Mouse (Mus musculus): ENCODE measurements around the gene Dram1. TPM values are rescaled to one million over a fixed set of nuclear protein-coding genes. Genes with fewer than 3 reads are reported as not detected.

Dram1 gene
- polyA plus RNA-seq, 1 experiment from 2014 or later: 0.58 TPM

- H3K9me3 ChIP-seq (replicated peaks): 0 out of 2 replicates have a peak, but pooled peaks cover 3% of the 10 kb centered on the region
- H3K27ac ChIP-seq: no peak overlapping the region
- H3K4me3 ChIP-seq: no peak overlapping the region
- H3K27me3 ChIP-seq: no peaks in the 10 kb centered on the region
- no peaks in the 10 kb centered on the region for H3K36me3 ChIP-seq
- peaks cover 4% of the 10 kb centered on the region; the same call in 1 of the 2 replicates for H3K4me1 ChIP-seq
- WGBS: 79% methylated on average over 11 of the region's 11 CpGs
- no peak for ATAC-seq (ENCODE audit: low FRiP score)
- no peak overlapping the region for H3K4me2 ChIP-seq (replicated peaks)
- H3K9ac ChIP-seq: no peak overlapping the region
These were observed 75.8 kb downstream of the Dram1 start for GRCm38 (mm10) chr10:88303079-88303478.

- no peaks in the 10 kb centered on the region for H3K27me3 ChIP-seq
- H3K4me2 ChIP-seq (replicated peaks): no peak overlapping the region
- peaks cover 4% of the 10 kb centered on the region; the same call in 1 of the 2 replicates for H3K4me1 ChIP-seq
- no peak overlapping the region for H3K27ac ChIP-seq
- H3K9me3 ChIP-seq (replicated peaks): 0 out of 2 replicates have a peak, but pooled peaks cover 3% of the 10 kb centered on the region
- no peak overlapping the region for H3K4me3 ChIP-seq
- WGBS: 86% methylated on average over 6 of the region's 6 CpGs
- no peaks in the 10 kb centered on the region for H3K36me3 ChIP-seq
- no peak overlapping the region for H3K9ac ChIP-seq
- ATAC-seq (ENCODE audit: low FRiP score): no peak
These were observed 76.9 kb downstream of the Dram1 start for GRCm38 (mm10) chr10:88301802-88302470.

GRCm38 (mm10) chr10:88296991-88297390, 81.9 kb downstream of the Dram1 start:
- Histone ChIP-seq H3K27ac (no peak overlapping the region), H3K27me3 (no peaks in the 10 kb centered on the region)
- 62% methylated on average over 10 of the region's 10 CpGs for WGBS

GRCm38 (mm10) chr10:88295091-88295490, 83.8 kb downstream of the Dram1 start:
- Histone ChIP-seq H3K27me3 (no peaks in the 10 kb centered on the region), H3K4me3 (no peak overlapping the region), H3K4me1 (no peaks in the 10 kb centered on the region), H3K9me3 (replicated peaks) (no peaks in the 10 kb centered on the region), H3K4me2 (replicated peaks) (no peak overlapping the region), H3K36me3 (no peaks in the 10 kb centered on the region), H3K27ac (no peak overlapping the region), H3K9ac (no peak overlapping the region)
- ATAC-seq (ENCODE audit: low FRiP score): no peak
- 81% methylated on average over 6 of the region's 6 CpGs for WGBS

More at GRCm38 (mm10) chr10:88296991-88297390, 81.9 kb downstream of the Dram1 start:
- Histone ChIP-seq H3K36me3 (no peaks in the 10 kb centered on the region), H3K9me3 (replicated peaks) (0 out of 2 replicates have a peak, but pooled peaks cover 3% of the 10 kb centered on the region), H3K4me3 (no peak overlapping the region), H3K4me1 (no peaks in the 10 kb centered on the region; the same call in 1 of the 2 replicates), H3K9ac (no peak overlapping the region), H3K4me2 (replicated peaks) (no peak overlapping the region)
- no peak for ATAC-seq (ENCODE audit: low FRiP score)

GRCm38 (mm10) chr10:88288061-88288460, 90.8 kb downstream of the Dram1 start:
- Histone ChIP-seq H3K4me1 (no peaks in the 10 kb centered on the region), H3K36me3 (no peaks in the 10 kb centered on the region), H3K4me2 (replicated peaks) (no peak overlapping the region), H3K9ac (no peak overlapping the region), H3K27me3 (no peaks in the 10 kb centered on the region), H3K9me3 (replicated peaks) (no peaks in the 10 kb centered on the region), H3K4me3 (no peak overlapping the region), H3K27ac (no peak overlapping the region)
- no peak for ATAC-seq (ENCODE audit: low FRiP score)
- WGBS: 86% methylated on average over 10 of the region's 10 CpGs

- Histone ChIP-seq H3K4me1 (no peaks in the 10 kb centered on the region), H3K9me3 (replicated peaks) (no peaks in the 10 kb centered on the region), H3K9ac (no peak overlapping the region), H3K27me3 (no peaks in the 10 kb centered on the region), H3K4me2 (replicated peaks) (no peak overlapping the region), H3K27ac (no peak overlapping the region), H3K36me3 (no peaks in the 10 kb centered on the region), H3K4me3 (no peak overlapping the region)
- WGBS: 75% methylated on average over 8 of the region's 8 CpGs
- ATAC-seq (ENCODE audit: low FRiP score): no peak
These were observed 91.6 kb downstream of the Dram1 start for GRCm38 (mm10) chr10:88287261-88287660.

- H3K4me1 ChIP-seq: no peaks in the 10 kb centered on the region
- no peaks in the 10 kb centered on the region for H3K36me3 ChIP-seq
- no peak overlapping the region for H3K9ac ChIP-seq
- H3K27me3 ChIP-seq: no peaks in the 10 kb centered on the region
- no peak overlapping the region for H3K27ac ChIP-seq
- no peak for ATAC-seq (ENCODE audit: low FRiP score)
- H3K4me3 ChIP-seq: no peak overlapping the region
- 88% methylated on average over 4 of the region's 4 CpGs for WGBS
- H3K9me3 ChIP-seq (replicated peaks): no peaks in the 10 kb centered on the region
- no peak overlapping the region for H3K4me2 ChIP-seq (replicated peaks)
These were observed 94.4 kb downstream of the Dram1 start for GRCm38 (mm10) chr10:88284343-88284990.

- Histone ChIP-seq H3K36me3 (no peaks in the 10 kb centered on the region), H3K9ac (no peak overlapping the region), H3K4me1 (no peaks in the 10 kb centered on the region), H3K27ac (no peak overlapping the region), H3K9me3 (replicated peaks) (no peaks in the 10 kb centered on the region), H3K4me2 (replicated peaks) (no peak overlapping the region), H3K27me3 (no peaks in the 10 kb centered on the region), H3K4me3 (no peak overlapping the region)
- 92% methylated on average over 3 of the region's 3 CpGs for WGBS
- no peak for ATAC-seq (ENCODE audit: low FRiP score)
These were observed 97.2 kb downstream of the Dram1 start for GRCm38 (mm10) chr10:88281699-88282098.

- no peak for ATAC-seq (ENCODE audit: low FRiP score)
- WGBS: 88% methylated on average over 5 of the region's 5 CpGs
- Histone ChIP-seq H3K9ac (no peak overlapping the region), H3K4me1 (no peaks in the 10 kb centered on the region), H3K4me2 (replicated peaks) (no peak overlapping the region), H3K9me3 (replicated peaks) (no peaks in the 10 kb centered on the region), H3K27me3 (no peaks in the 10 kb centered on the region), H3K4me3 (no peak overlapping the region), H3K36me3 (no peaks in the 10 kb centered on the region), H3K27ac (no peak overlapping the region)
These were observed 104.8 kb downstream of the Dram1 start for GRCm38 (mm10) chr10:88274045-88274444.

Other genes with a start within 250 kb of the Dram1 start
- gene Parpbp, start 232.1 kb downstream of the Dram1 start, polyA plus RNA-seq (2016; fragmentation: Nextera tagmentation; extraction: Ambion mirVana): 9.5 and 10.5 TPM in 2 replicates
- 58.2 and 63.2 TPM in 2 replicates for gene Nup37, start 232.1 kb downstream of the Dram1 start, polyA plus RNA-seq (2016; fragmentation: Nextera tagmentation; extraction: Ambion mirVana)
- 43.3 and 45.8 TPM in 2 replicates for gene Washc3, start 178.0 kb downstream of the Dram1 start, polyA plus RNA-seq (2016; fragmentation: Nextera tagmentation; extraction: Ambion mirVana)
- 15.2 and 18.3 TPM in 2 replicates for gene Gnptab, start 52 bp upstream of the Dram1 start, polyA plus RNA-seq (2016; fragmentation: Nextera tagmentation; extraction: Ambion mirVana)
- 0.46 TPM in 1 of 2 replicates, not detected in the other for gene Sycp3, start 80.5 kb upstream of the Dram1 start, polyA plus RNA-seq (2016; fragmentation: Nextera tagmentation; extraction: Ambion mirVana)
- 23.7 and 25.0 TPM in 2 replicates for gene Chpt1, start 125.0 kb upstream of the Dram1 start, polyA plus RNA-seq (2016; fragmentation: Nextera tagmentation; extraction: Ambion mirVana)
- gene Mybpc1, start 226.1 kb upstream of the Dram1 start, polyA plus RNA-seq (2016; fragmentation: Nextera tagmentation; extraction: Ambion mirVana): 12.1 and 16.9 TPM in 2 replicates

Data from hindbrain, embryonic 12.5 days (tissue).